Mouse (Mus musculus): Measurements from ENCODE around the gene Tmprss3. TPM values are rescaled to one million over a fixed set of nuclear protein-coding genes. Genes with fewer than 3 reads are reported as not detected.

The Tmprss3 gene
- 6.0 and 6.4 TPM in 2 replicates for total RNA-seq (2017)

- ATAC-seq (replicated peaks in 1 of 2; ENCODE audit: insufficient read depth in 1 of 2, low FRiP score in 2 of 2, low TSS enrichment in 1 of 2, low read depth in 1 of 2, poor library complexity in 2 of 2, severe bottlenecking in 2 of 2) = no peak
Measured at GRCm38 (mm10) chr17:31198877-31199276, at the start of gene Tmprss3. TSS of gene Tmprss3 (minus strand) at chr17:31198977.

- no peak for ATAC-seq (replicated peaks in 1 of 2; ENCODE audit: insufficient read depth in 1 of 2, low FRiP score in 2 of 2, low TSS enrichment in 1 of 2, low read depth in 1 of 2, poor library complexity in 2 of 2, severe bottlenecking in 2 of 2)
Measured at GRCm38 (mm10) chr17:31247144-31247543, 48.4 kb upstream of the Tmprss3 start.

GRCm38 (mm10) chr17:31245321-31245720, 46.5 kb upstream of the Tmprss3 start:
- ATAC-seq (replicated peaks in 1 of 2; ENCODE audit: insufficient read depth in 1 of 2, low FRiP score in 2 of 2, low TSS enrichment in 1 of 2, low read depth in 1 of 2, poor library complexity in 2 of 2, severe bottlenecking in 2 of 2) = no peak; a peak in 1 of 4 replicates

- ATAC-seq (replicated peaks in 1 of 2; ENCODE audit: insufficient read depth in 1 of 2, low FRiP score in 2 of 2, low TSS enrichment in 1 of 2, low read depth in 1 of 2, poor library complexity in 2 of 2, severe bottlenecking in 2 of 2) = no peak
Measured at GRCm38 (mm10) chr17:31242764-31243163, 44.0 kb upstream of the Tmprss3 start.

- no peak for ATAC-seq (replicated peaks in 1 of 2; ENCODE audit: insufficient read depth in 1 of 2, low FRiP score in 2 of 2, low TSS enrichment in 1 of 2, low read depth in 1 of 2, poor library complexity in 2 of 2, severe bottlenecking in 2 of 2)
Measured at GRCm38 (mm10) chr17:31241156-31241555, 42.4 kb upstream of the Tmprss3 start.

GRCm38 (mm10) chr17:31238234-31239020, 39.6 kb upstream of the Tmprss3 start:
- no peak for ATAC-seq (replicated peaks in 1 of 2; ENCODE audit: insufficient read depth in 1 of 2, low FRiP score in 2 of 2, low TSS enrichment in 1 of 2, low read depth in 1 of 2, poor library complexity in 2 of 2, severe bottlenecking in 2 of 2)

- no peak for ATAC-seq (replicated peaks in 1 of 2; ENCODE audit: insufficient read depth in 1 of 2, low FRiP score in 2 of 2, low TSS enrichment in 1 of 2, low read depth in 1 of 2, poor library complexity in 2 of 2, severe bottlenecking in 2 of 2)
Measured at GRCm38 (mm10) chr17:31235915-31236314, 37.1 kb upstream of the Tmprss3 start.

- ATAC-seq (replicated peaks in 1 of 2; ENCODE audit: insufficient read depth in 1 of 2, low FRiP score in 2 of 2, low TSS enrichment in 1 of 2, low read depth in 1 of 2, poor library complexity in 2 of 2, severe bottlenecking in 2 of 2) = no peak
Measured at GRCm38 (mm10) chr17:31232251-31233010, 33.7 kb upstream of the Tmprss3 start.

GRCm38 (mm10) chr17:31231780-31232179, 33.0 kb upstream of the Tmprss3 start:
- no peak for ATAC-seq (replicated peaks in 1 of 2; ENCODE audit: insufficient read depth in 1 of 2, low FRiP score in 2 of 2, low TSS enrichment in 1 of 2, low read depth in 1 of 2, poor library complexity in 2 of 2, severe bottlenecking in 2 of 2)

GRCm38 (mm10) chr17:31226931-31227330, 28.2 kb upstream of the Tmprss3 start:
- ATAC-seq (replicated peaks in 1 of 2; ENCODE audit: insufficient read depth in 1 of 2, low FRiP score in 2 of 2, low TSS enrichment in 1 of 2, low read depth in 1 of 2, poor library complexity in 2 of 2, severe bottlenecking in 2 of 2) = no peak

- ATAC-seq (replicated peaks in 1 of 2; ENCODE audit: insufficient read depth in 1 of 2, low FRiP score in 2 of 2, low TSS enrichment in 1 of 2, low read depth in 1 of 2, poor library complexity in 2 of 2, severe bottlenecking in 2 of 2) = no peak
Measured at GRCm38 (mm10) chr17:31226368-31226767, 27.6 kb upstream of the Tmprss3 start.

- no peak for ATAC-seq (replicated peaks in 1 of 2; ENCODE audit: insufficient read depth in 1 of 2, low FRiP score in 2 of 2, low TSS enrichment in 1 of 2, low read depth in 1 of 2, poor library complexity in 2 of 2, severe bottlenecking in 2 of 2)
Measured at GRCm38 (mm10) chr17:31224591-31224990, 25.8 kb upstream of the Tmprss3 start.

GRCm38 (mm10) chr17:31223835-31224234, 25.1 kb upstream of the Tmprss3 start:
- peak; percentile 87 to 90 for ATAC-seq (replicated peaks in 1 of 2; ENCODE audit: insufficient read depth in 1 of 2, low FRiP score in 2 of 2, low TSS enrichment in 1 of 2, low read depth in 1 of 2, poor library complexity in 2 of 2, severe bottlenecking in 2 of 2)

GRCm38 (mm10) chr17:31222810-31223310, 24.1 kb upstream of the Tmprss3 start:
- no peak for ATAC-seq (replicated peaks in 1 of 2; ENCODE audit: insufficient read depth in 1 of 2, low FRiP score in 2 of 2, low TSS enrichment in 1 of 2, low read depth in 1 of 2, poor library complexity in 2 of 2, severe bottlenecking in 2 of 2)

GRCm38 (mm10) chr17:31216068-31216955, 17.5 kb upstream of the Tmprss3 start:
- peak in 1 of 2 experiments; percentile 21; a peak in 1 of 4 replicates for ATAC-seq (replicated peaks in 1 of 2; ENCODE audit: insufficient read depth in 1 of 2, low FRiP score in 2 of 2, low TSS enrichment in 1 of 2, low read depth in 1 of 2, poor library complexity in 2 of 2, severe bottlenecking in 2 of 2)

GRCm38 (mm10) chr17:31211881-31212280, 13.1 kb upstream of the Tmprss3 start:
- no peak for ATAC-seq (replicated peaks in 1 of 2; ENCODE audit: insufficient read depth in 1 of 2, low FRiP score in 2 of 2, low TSS enrichment in 1 of 2, low read depth in 1 of 2, poor library complexity in 2 of 2, severe bottlenecking in 2 of 2)

GRCm38 (mm10) chr17:31210299-31210698, 11.5 kb upstream of the Tmprss3 start:
- no peak for ATAC-seq (replicated peaks in 1 of 2; ENCODE audit: insufficient read depth in 1 of 2, low FRiP score in 2 of 2, low TSS enrichment in 1 of 2, low read depth in 1 of 2, poor library complexity in 2 of 2, severe bottlenecking in 2 of 2)

Data from hematopoietic stem cell, adult 5-6 weeks (primary cell).